Mouse (Mus musculus): ENCODE data around the gene Fkbp7.
"Not testable (repeated sequence)": the region's sequence is repeated elsewhere in the genome, so short reads cannot be mapped to it uniquely, and the experiment has no call there.

The Fkbp7 gene

GRCm38 (mm10) chr2:76665531-76665930 is 7.4 kb downstream of the Fkbp7 start:
- no peak for DNase-seq (ENCODE audit: low read depth)

DNA sequence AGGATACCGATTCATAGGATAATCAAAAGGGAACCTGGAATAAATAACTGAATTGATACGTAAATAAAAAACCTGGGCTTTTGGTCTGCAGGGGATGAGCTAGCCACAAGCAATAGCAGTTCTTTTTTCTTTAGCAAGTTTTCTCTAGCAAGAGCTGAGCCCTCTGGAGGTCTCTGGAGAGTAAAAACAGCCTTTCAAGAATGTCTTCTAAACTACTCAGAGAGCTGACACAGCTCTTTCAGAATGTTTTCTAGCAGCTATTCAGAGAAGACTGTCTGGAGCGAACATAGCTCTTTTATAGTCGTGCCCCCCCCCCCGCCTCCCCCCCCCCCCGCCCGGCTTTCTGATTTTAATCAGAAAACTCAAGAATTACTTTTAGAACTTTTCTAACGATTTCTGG is 13.5 kb downstream of the Fkbp7 start:
- DNase-seq (ENCODE audit: low read depth): no peak

GRCm38 (mm10) chr2:76658551-76658950 is 14.4 kb downstream of the Fkbp7 start:
- DNase-seq (ENCODE audit: low read depth): no peak

GRCm38 (mm10) chr2:76655982-76656381 is 16.9 kb downstream of the Fkbp7 start:
- no peak for DNase-seq (ENCODE audit: low read depth)

DNA sequence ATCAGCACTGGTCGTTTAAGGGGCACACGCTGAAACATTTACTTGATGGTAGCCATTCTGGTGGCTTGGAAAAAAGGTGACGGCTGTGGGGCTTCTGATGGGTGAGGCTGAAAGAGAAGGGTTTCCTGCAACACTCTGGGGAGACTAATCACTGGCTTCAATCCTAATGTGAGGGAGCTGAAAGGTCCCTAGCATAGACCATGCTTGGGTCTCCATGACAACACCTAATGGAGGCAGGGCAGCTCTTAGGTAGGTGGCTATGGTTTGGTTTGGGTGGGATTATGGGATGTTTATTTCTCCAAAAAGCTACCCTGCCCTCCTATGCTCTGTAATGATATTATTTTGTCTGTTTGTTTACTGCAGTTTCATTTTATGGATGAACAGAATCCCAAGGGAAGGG is 17.5 kb downstream of the Fkbp7 start:
- DNase-seq (ENCODE audit: low read depth): no peak

DNA sequence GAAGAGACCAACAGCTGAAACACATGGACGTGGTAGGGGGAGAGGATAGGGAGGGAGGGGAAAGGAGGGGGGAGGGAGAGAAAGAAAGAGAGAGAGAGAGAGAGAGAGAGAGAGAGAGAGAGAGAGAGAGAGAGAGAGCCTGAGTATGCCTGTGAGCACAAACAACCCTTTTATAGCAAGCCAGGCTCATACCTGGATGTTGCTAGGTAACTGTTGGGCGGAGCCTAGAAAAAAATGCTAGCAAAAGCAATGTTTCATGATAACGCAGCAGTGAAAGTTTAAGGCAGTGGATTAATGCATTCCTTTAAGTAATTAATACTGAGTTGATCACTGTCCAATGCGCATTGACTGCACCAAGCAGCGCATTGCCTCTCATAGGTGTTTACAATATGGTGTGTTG is 18.3 kb downstream of the Fkbp7 start:
- no peak for DNase-seq (ENCODE audit: low read depth)

DNA sequence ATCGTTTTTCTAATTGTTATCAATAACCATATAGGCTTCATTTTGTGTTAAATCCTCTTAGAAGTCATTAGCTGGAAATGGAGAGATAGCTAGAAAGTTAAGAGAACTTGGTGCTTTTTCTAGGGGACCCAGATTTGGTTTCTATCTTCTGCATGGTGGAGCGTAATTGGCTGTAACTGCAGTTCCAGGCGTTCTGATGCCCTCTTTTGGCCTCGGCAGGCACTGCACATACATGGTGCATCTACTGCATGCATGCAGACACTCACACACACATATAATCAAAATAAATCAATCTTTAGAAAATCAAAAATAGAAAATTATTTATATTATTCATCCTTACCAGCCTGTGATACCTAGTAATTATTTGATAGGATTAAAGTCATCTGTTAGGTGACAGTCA is 19.8 kb downstream of the Fkbp7 start:
- DNase-seq (ENCODE audit: low read depth): no peak

DNA sequence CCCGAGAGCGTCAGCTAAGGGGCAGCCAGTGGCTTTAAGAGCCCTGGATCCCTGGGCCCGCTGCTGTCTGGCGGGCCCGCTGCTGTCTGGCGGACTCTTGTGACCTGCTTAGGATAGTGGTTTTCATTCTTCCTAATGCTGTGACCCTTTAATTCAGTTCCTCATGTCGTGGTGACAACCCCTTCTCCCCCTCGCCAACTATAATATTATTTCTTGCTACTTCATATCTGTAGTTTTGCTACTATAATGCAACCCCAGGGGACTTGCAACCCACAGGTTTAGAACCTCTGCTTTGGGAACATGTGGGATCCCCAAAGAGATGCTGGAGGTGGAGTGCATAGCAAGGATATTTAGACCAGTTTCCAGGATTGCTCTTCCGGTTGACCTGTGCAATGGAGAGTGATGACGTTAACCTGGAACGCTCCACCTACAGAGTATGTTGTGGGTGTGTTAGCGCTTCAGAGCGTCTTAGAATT is 24.2 kb downstream of the Fkbp7 start:
- DNase-seq (ENCODE audit: low read depth): no peak

GRCm38 (mm10) chr2:76647883-76648570 is 24.9 kb downstream of the Fkbp7 start, which contains the start of the genes Prkra and Pjvk:
Gene Prkra (minus strand): TSS chr2:76648015.
Gene Pjvk (plus strand): TSS chr2:76648476.
- peak; percentile 91 for DNase-seq (ENCODE audit: low read depth)

DNA sequence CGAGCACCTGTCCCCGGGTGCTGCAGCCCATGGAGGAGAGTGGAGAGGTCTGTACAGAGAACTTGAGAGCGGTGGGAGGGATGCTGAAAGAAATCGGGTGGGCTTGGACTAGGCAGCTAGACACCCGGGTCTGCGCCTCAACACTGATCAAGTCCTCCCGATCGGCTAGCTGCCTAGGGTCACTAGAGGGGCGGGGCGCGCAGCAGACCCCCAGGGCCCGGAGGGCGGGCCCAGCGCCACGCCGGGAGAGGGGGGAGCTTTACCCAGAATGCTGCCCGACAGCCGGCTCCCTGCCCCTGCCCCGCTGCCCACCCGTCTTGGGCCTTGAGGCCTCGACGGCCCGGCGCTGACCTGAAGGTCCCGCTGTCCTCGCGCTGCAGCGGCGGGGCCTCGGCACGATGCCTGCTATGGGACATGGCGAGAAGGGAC is 25.5 kb downstream of the Fkbp7 start:
- no peak for DNase-seq (ENCODE audit: low read depth)

DNA sequence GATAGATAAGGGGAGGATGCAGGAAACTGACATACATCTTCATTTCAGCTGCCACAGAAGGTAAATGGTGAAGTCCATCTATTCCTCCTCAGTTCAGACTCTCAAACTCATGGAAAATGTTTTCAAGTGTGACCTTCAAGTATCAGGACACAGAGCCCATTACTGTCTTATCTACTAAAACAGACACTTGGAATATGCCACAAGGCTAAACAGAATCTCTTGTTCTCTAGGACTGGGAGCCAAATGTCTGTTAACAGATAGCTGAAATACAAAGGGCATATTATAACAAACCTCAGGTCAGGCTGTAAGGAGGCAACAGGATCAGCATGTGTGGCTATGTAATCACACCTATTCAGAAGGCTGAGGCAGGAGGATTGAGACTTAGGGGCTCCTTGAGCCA is 29.1 kb downstream of the Fkbp7 start:
- DNase-seq (ENCODE audit: low read depth): no peak

GRCm38 (mm10) chr2:76639637-76640036 is 33.3 kb downstream of the Fkbp7 start:
- no peak for DNase-seq (ENCODE audit: low read depth)

GRCm38 (mm10) chr2:76631600-76631999 is 41.3 kb downstream of the Fkbp7 start:
- DNase-seq (ENCODE audit: low read depth): no peak

GRCm38 (mm10) chr2:76630293-76630692 is 42.6 kb downstream of the Fkbp7 start:
- DNase-seq (ENCODE audit: low read depth): no peak

DNA sequence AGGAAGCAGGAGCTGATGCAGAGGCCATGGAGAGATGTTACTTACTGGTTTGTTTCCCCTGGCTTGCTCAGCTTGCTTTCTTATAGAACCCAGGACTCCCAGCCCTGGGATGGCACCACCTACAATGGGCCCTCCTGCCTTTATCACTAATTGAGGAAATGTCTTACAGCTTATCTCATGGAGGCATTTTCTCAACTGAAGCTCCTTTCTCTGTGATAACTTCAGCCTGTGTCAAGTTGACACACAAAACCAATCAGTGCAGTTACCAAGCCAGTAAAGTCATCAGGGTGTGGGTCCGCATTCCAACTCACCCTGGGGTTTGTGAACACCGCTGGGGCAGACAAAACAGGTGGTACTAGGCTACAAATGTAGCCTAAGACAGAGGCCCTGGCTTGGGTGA is 50.6 kb downstream of the Fkbp7 start:
- DNase-seq (ENCODE audit: low read depth): not testable (repeated sequence)

- DNase-seq (ENCODE audit: low read depth): no peak
Measured at GRCm38 (mm10) chr2:76621724-76622123, 51.2 kb downstream of the Fkbp7 start.

DNA sequence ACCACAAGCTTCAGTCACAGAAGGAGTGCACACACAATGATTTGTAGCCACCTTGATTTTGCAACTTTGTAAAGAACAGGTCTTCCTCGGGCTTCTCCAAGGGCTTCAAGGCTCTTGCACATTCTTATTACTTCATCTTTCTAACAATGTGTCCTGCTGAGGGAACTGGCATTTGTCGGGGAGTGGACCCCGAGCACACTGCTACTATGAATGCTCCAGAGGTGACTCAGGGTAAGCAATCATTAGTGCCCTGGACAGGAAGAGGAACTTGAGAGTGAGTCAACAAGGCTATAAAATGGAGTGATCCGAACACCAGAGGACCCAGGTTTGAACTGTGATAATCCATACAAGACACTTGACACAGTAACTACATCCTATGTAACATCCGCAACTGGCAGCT is 52.7 kb downstream of the Fkbp7 start:
- no peak for DNase-seq (ENCODE audit: low read depth)

DNA sequence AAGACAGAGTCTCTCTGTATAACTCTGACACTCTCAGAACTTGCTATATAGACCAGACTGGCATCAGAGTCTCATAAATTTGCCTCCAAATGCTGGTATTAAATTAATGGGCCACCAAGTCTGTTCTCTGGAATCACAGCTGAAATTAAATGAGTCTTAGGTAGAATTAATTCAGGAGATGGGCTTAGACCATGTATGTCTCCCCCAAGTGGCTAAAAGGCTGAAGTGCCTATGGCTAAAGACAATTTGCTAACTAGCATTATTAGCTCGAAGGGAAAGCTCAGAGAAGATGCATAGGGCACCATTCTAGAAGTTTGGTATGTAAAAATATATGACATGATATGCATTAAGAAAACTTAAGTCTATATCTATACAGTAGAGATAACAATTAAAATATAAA is 54.8 kb downstream of the Fkbp7 start:
- peak; percentile 42 for DNase-seq (ENCODE audit: low read depth)
